In genomic region chrX:166515923-166516322, GRCm38 (mm10) we compare ENCODE assay signal across 17 mouse cellular contexts.
"Had no signal": no experiment of that assay in that cellular context is flagged by ENCODE, and none has a peak within 500 bp of the region (broad histone marks: within the 10 kb centered on the region; RNA-seq: fewer than 3 reads in every experiment).

No protein-coding gene starts in this region.

- DNase-seq: liver, postnatal 0 days; lung, adult 2 months; lung, postnatal 14 days; lung, postnatal 36 days; right cerebral cortex, postnatal 14 days; thymus, adult 18-20 months; thymus, postnatal 14 days; thymus, postnatal 36 days had no signal

- H3K9ac ChIP-seq: liver, embryonic 15.5 days; liver, postnatal 0 days; lung, embryonic 15.5 days; midbrain, embryonic 13.5 days; midbrain, embryonic 15.5 days; neural tube, embryonic 12.5 days; stomach, embryonic 15.5 days had no signal

- H3K27ac ChIP-seq: liver, embryonic 15.5 days; lung, embryonic 15.5 days; macrophage; midbrain, embryonic 13.5 days; midbrain, embryonic 15.5 days; neural tube, embryonic 12.5 days; stomach, embryonic 15.5 days had no signal

- H3K4me2 ChIP-seq: liver, embryonic 15.5 days; lung, embryonic 15.5 days; midbrain, embryonic 11.5 days; midbrain, embryonic 13.5 days; midbrain, embryonic 15.5 days; neural tube, embryonic 12.5 days; stomach, embryonic 15.5 days had no signal

- H3K27me3 ChIP-seq: liver, embryonic 15.5 days; lung, embryonic 15.5 days; midbrain, embryonic 15.5 days; neural tube, embryonic 12.5 days; stomach, embryonic 15.5 days had no signal

- H3K4me1 ChIP-seq: midbrain, embryonic 13.5 days; midbrain, embryonic 15.5 days; neural tube, embryonic 12.5 days; stomach, embryonic 15.5 days had no signal

- H3K9me3 ChIP-seq: liver, embryonic 15.5 days; lung, embryonic 15.5 days; midbrain, embryonic 13.5 days; midbrain, embryonic 15.5 days; neural tube, embryonic 12.5 days; stomach, embryonic 15.5 days had no signal

- H3K4me3 ChIP-seq: liver, embryonic 15.5 days; lung, embryonic 15.5 days; midbrain, embryonic 13.5 days; midbrain, embryonic 15.5 days; neural tube, embryonic 12.5 days; stomach, embryonic 15.5 days had no signal

- ATAC-seq: liver, postnatal 0 days; lung, postnatal 0 days; midbrain, embryonic 13.5 days; midbrain, embryonic 15.5 days had no signal

- H3K36me3 ChIP-seq: liver, embryonic 15.5 days; lung, embryonic 15.5 days; midbrain, embryonic 13.5 days; midbrain, embryonic 15.5 days; neural tube, embryonic 12.5 days; stomach, embryonic 15.5 days had no signal
